Mouse (Mus musculus) kidney, adult 11 months (tissue): ENCODE results near the gene Adam6b.
"Not testable (repeated sequence)": the region's sequence is repeated elsewhere in the genome, so short reads cannot be mapped to it uniquely, and the experiment has no call there.

Experiments
- DNase-seq: peaks from one replicate; pipeline ENCODE4 v3.0.0; 2022

Gene Adam6b

GRCm38 (mm10) chr12:113489211-113489610, at the start of gene Adam6b:
Adam6b (plus strand) TSS chr12:113489511.
- DNase-seq: not testable (repeated sequence)

GRCm38 (mm10) chr12:113446061-113446460, 43.2 kb upstream of the Adam6b start:
- no peak for DNase-seq

- DNase-seq: no peak
Measured at GRCm38 (mm10) chr12:113476164-113476563, 13.1 kb upstream of the Adam6b start.

- DNase-seq: no peak
Measured at GRCm38 (mm10) chr12:113482147-113482546, 7.2 kb upstream of the Adam6b start.

- DNase-seq: no peak
Measured at GRCm38 (mm10) chr12:113482661-113483389, 6.5 kb upstream of the Adam6b start.

- no peak for DNase-seq
Measured at GRCm38 (mm10) chr12:113483492-113484162, 5.7 kb upstream of the Adam6b start.

- no peak for DNase-seq
Measured at GRCm38 (mm10) chr12:113484971-113485485, 4.3 kb upstream of the Adam6b start.

GRCm38 (mm10) chr12:113487693-113488092, 1.6 kb upstream of the Adam6b start:
- peak; percentile 30 for DNase-seq

- DNase-seq: no peak
Measured at GRCm38 (mm10) chr12:113525901-113526300, 36.6 kb downstream of the Adam6b start.
